Mouse (Mus musculus) granulocyte monocyte progenitor cell, adult 5-6 weeks (primary cell): Measurements from ENCODE around the gene Sapcd2. TPM values are rescaled to one million over a fixed set of nuclear protein-coding genes. Genes with fewer than 3 reads are reported as not detected.
A peak's percentile ranks its signal among the peaks of the same experiment; 100 is the strongest.

Source experiments
- ATAC-seq: replicated peaks from 2 replicates; pipeline ENCODE4 v1.8.0; 2016; ENCODE audit warnings: mild to moderate bottlenecking, moderate TSS enrichment, inconsistent platforms; ENCODE audit not compliant: poor library complexity, severe bottlenecking
- total RNA-seq, 2 experiments: library from RNA; stranded (forward) in 1 of 2; stranded (reverse) in 1 of 2; fragments of 200-712, 200-1000 nt in 1 of 2; fragments of >200 nt in 1 of 2; fragmentation: Nextera tagmentation in 1 of 2; gene quantifications; 2 replicates each; pipeline ENCODE4 v1.2.3; 2014 to 2017

Sapcd2 gene
- total RNA-seq, 2 experiments from 2014 or later, result 17.1 to 17.3 TPM

GRCm38 (mm10) chr2:25421896-25422295 lies 49.8 kb downstream of the Sapcd2 start:
- peak; percentile 19; the same call in 1 of the 2 replicates for ATAC-seq

DNA sequence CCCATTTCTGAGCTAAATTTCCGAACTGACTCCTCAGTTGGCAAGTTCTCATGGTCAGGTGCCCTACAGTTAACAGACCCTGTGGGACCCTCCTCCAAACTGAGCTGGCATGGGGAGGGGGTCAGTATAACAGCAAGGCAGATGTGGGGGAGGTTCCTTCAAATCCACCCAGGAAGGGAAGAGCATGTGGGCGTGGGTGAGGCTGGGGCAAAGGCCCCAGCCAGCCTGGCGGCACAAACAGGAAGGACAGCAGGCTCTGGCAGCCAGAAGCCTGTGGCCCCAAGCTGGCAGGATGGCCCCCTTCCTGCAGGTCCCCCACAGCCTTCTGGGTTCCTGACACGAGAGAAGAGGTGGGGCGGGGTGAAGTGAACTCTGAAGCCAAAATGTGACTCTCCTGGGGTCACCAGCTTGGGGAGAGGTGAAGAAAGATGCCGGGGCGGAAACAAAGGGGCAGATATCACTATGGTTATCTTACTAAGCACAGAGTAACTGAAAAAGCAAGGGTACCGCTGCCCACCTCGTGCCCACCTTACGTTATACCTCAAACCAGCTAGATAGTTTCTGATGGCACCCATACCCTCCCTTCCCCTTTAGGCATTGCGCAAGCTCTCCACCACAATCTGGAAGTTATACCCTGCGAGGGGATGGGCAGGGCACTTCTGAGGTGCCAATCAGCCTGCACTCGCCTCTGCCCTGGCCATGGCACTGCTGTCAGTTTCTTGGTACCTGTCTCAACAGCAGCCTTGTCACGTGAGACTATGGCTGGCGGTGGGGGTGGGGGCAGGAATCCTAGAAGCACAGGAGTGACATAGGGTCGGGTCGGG lies 50.7 kb downstream of the Sapcd2 start, which contains the start of gene Fut7:
Gene Fut7 (plus strand): TSS at position 681 of the 824 bp plus-strand sequence.
- peak; percentile 71 for ATAC-seq

GRCm38 (mm10) chr2:25423626-25424025 lies 51.5 kb downstream of the Sapcd2 start:
- no peak for ATAC-seq

- ATAC-seq, result no peak
Measured at GRCm38 (mm10) chr2:25425481-25425880, 53.4 kb downstream of the Sapcd2 start.

DNA sequence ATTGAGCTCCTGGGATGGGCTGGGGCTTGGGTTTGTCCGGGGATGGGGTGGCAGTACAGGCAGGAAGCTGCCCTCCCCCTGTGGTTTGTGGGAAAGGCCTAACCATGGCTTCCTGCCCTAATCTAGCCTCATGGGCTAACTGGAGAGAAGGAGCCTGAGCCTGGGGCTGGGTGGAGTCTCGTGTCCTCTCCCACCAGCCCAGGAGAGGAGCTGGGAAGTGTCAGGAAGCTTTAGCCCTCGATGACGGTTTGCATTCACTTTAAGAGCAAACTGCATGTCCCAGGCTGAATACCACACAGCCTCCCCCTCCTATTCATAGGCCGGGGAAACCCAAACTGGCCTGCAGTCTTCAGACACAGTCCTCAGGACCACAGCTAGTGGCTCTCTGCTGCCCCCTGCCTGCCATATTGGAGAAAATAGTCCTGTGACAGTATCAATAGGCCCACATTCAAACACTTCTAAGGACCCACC lies 54.6 kb downstream of the Sapcd2 start:
- peak; percentile 34 for ATAC-seq

- ATAC-seq, result no peak
Measured at GRCm38 (mm10) chr2:25427256-25427655, 55.1 kb downstream of the Sapcd2 start.

Other genes with a start within 250 kb of the Sapcd2 start
Only the 30 nearest of the 39 such genes appear.
- gene Nelfb, start 160.8 kb upstream of the Sapcd2 start, total RNA-seq (2014; fragmentation: Nextera tagmentation), result 58.5 and 79.5 TPM in 2 replicates
- 33.7 and 81.1 TPM in 2 replicates for gene Nelfb, start 160.8 kb upstream of the Sapcd2 start, total RNA-seq (2017)
- gene Stpg3, start 157.7 kb upstream of the Sapcd2 start, total RNA-seq (2014; fragmentation: Nextera tagmentation), result not detected in 2 replicates
- not detected in 2 replicates for gene Stpg3, start 157.7 kb upstream of the Sapcd2 start, total RNA-seq (2017)
- gene Fam166a, start 153.6 kb upstream of the Sapcd2 start, total RNA-seq (2014; fragmentation: Nextera tagmentation), result not detected in 2 replicates
- gene Fam166a, start 153.6 kb upstream of the Sapcd2 start, total RNA-seq (2017), result not detected in 2 replicates
- 180 and 327 TPM in 2 replicates for gene Tubb4b, start 147.6 kb upstream of the Sapcd2 start, total RNA-seq (2014; fragmentation: Nextera tagmentation)
- gene Tubb4b, start 147.6 kb upstream of the Sapcd2 start, total RNA-seq (2017), result 560 and 623 TPM in 2 replicates
- gene Slc34a3, start 138.0 kb upstream of the Sapcd2 start, total RNA-seq (2014; fragmentation: Nextera tagmentation), result not detected in 2 replicates
- gene Slc34a3, start 138.0 kb upstream of the Sapcd2 start, total RNA-seq (2017), result not detected in 2 replicates
- not detected in 2 replicates for gene Rnf224, start 135.5 kb upstream of the Sapcd2 start, total RNA-seq (2014; fragmentation: Nextera tagmentation)
- gene Rnf224, start 135.5 kb upstream of the Sapcd2 start, total RNA-seq (2017), result not detected in 2 replicates
- 0.58 TPM in 1 of 2 replicates, not detected in the other for gene Rnf208, start 130.1 kb upstream of the Sapcd2 start, total RNA-seq (2014; fragmentation: Nextera tagmentation)
- not detected in 2 replicates for gene Rnf208, start 130.1 kb upstream of the Sapcd2 start, total RNA-seq (2017)
- not detected in 2 replicates for gene Cysrt1, start 129.9 kb upstream of the Sapcd2 start, total RNA-seq (2014; fragmentation: Nextera tagmentation)
- gene Cysrt1, start 129.9 kb upstream of the Sapcd2 start, total RNA-seq (2017), result not detected in 2 replicates
- 5.2 and 16.1 TPM in 2 replicates for gene AL732309.1, start 125.5 kb upstream of the Sapcd2 start, total RNA-seq (2014; fragmentation: Nextera tagmentation)
- 5.6 and 7.4 TPM in 2 replicates for gene AL732309.1, start 125.5 kb upstream of the Sapcd2 start, total RNA-seq (2017)
- 6.7 and 17.4 TPM in 2 replicates for gene Tmem203, start 116.9 kb upstream of the Sapcd2 start, total RNA-seq (2014; fragmentation: Nextera tagmentation)
- gene Tmem203, start 116.9 kb upstream of the Sapcd2 start, total RNA-seq (2017), result 6.1 and 11.2 TPM in 2 replicates
- 15.0 and 17.2 TPM in 2 replicates for gene Tprn, start 109.7 kb upstream of the Sapcd2 start, total RNA-seq (2014; fragmentation: Nextera tagmentation)
- 7.1 and 8.7 TPM in 2 replicates for gene Tprn, start 109.7 kb upstream of the Sapcd2 start, total RNA-seq (2017)
- gene Ssna1, start 99.9 kb upstream of the Sapcd2 start, total RNA-seq (2014; fragmentation: Nextera tagmentation), result 120 TPM in 2 replicates
- gene Ssna1, start 99.9 kb upstream of the Sapcd2 start, total RNA-seq (2017), result 52.7 and 84.1 TPM in 2 replicates
- 34.7 and 46.0 TPM in 2 replicates for gene Anapc2, start 99.8 kb upstream of the Sapcd2 start, total RNA-seq (2014; fragmentation: Nextera tagmentation)
- 17.8 and 35.7 TPM in 2 replicates for gene Anapc2, start 99.8 kb upstream of the Sapcd2 start, total RNA-seq (2017)
- not detected in 2 replicates for gene Tmem210, start 84.2 kb upstream of the Sapcd2 start, total RNA-seq (2014; fragmentation: Nextera tagmentation)
- not detected in 2 replicates for gene Tmem210, start 84.2 kb upstream of the Sapcd2 start, total RNA-seq (2017)
- not detected in 2 replicates for gene Lrrc26, start 82.4 kb upstream of the Sapcd2 start, total RNA-seq (2014; fragmentation: Nextera tagmentation)
- not detected in 2 replicates for gene Lrrc26, start 82.4 kb upstream of the Sapcd2 start, total RNA-seq (2017)
- gene Grin1, start 53.1 kb upstream of the Sapcd2 start, total RNA-seq (2014; fragmentation: Nextera tagmentation), result not detected in 2 replicates
- gene Grin1, start 53.1 kb upstream of the Sapcd2 start, total RNA-seq (2017), result not detected in 2 replicates
- gene Man1b1, start 40.0 kb upstream of the Sapcd2 start, total RNA-seq (2014; fragmentation: Nextera tagmentation), result 36.5 and 37.2 TPM in 2 replicates
- gene Man1b1, start 40.0 kb upstream of the Sapcd2 start, total RNA-seq (2017), result 34.1 and 38.6 TPM in 2 replicates
- 15.2 and 34.8 TPM in 2 replicates for gene Dpp7, start 16.0 kb upstream of the Sapcd2 start, total RNA-seq (2014; fragmentation: Nextera tagmentation)
- 11.9 and 16.9 TPM in 2 replicates for gene Dpp7, start 16.0 kb upstream of the Sapcd2 start, total RNA-seq (2017)
- 55.6 and 58.1 TPM in 2 replicates for gene Uap1l1, start 6.6 kb upstream of the Sapcd2 start, total RNA-seq (2014; fragmentation: Nextera tagmentation)
- 13.8 and 18.4 TPM in 2 replicates for gene Uap1l1, start 6.6 kb upstream of the Sapcd2 start, total RNA-seq (2017)
- gene Entpd2, start 23.6 kb downstream of the Sapcd2 start, total RNA-seq (2014; fragmentation: Nextera tagmentation), result not detected in 2 replicates
- gene Entpd2, start 23.6 kb downstream of the Sapcd2 start, total RNA-seq (2017), result not detected in 2 replicates
- not detected in 2 replicates for gene Npdc1, start 27.0 kb downstream of the Sapcd2 start, total RNA-seq (2014; fragmentation: Nextera tagmentation)
- not detected in 2 replicates for gene Npdc1, start 27.0 kb downstream of the Sapcd2 start, total RNA-seq (2017)
- gene Fut7, start 50.9 kb downstream of the Sapcd2 start, total RNA-seq (2014; fragmentation: Nextera tagmentation), result 34.5 and 38.8 TPM in 2 replicates
- gene Fut7, start 50.9 kb downstream of the Sapcd2 start, total RNA-seq (2017), result 24.8 and 27.3 TPM in 2 replicates
- 54.8 and 56.4 TPM in 2 replicates for gene Abca2, start 56.4 kb downstream of the Sapcd2 start, total RNA-seq (2014; fragmentation: Nextera tagmentation)
- 21.0 and 23.1 TPM in 2 replicates for gene Abca2, start 56.4 kb downstream of the Sapcd2 start, total RNA-seq (2017)
- not detected in 2 replicates for gene Clic3, start 84.5 kb downstream of the Sapcd2 start, total RNA-seq (2014; fragmentation: Nextera tagmentation)
- gene Clic3, start 84.5 kb downstream of the Sapcd2 start, total RNA-seq (2017), result 1.4 TPM in 1 of 2 replicates, not detected in the other
- 29.1 and 39.4 TPM in 2 replicates for gene Paxx, start 88.8 kb downstream of the Sapcd2 start, total RNA-seq (2014; fragmentation: Nextera tagmentation)
- gene Paxx, start 88.8 kb downstream of the Sapcd2 start, total RNA-seq (2017), result 20.2 and 32.5 TPM in 2 replicates
- 3.5 and 4.2 TPM in 2 replicates for gene Ptgds, start 97.7 kb downstream of the Sapcd2 start, total RNA-seq (2014; fragmentation: Nextera tagmentation)
- gene Ptgds, start 97.7 kb downstream of the Sapcd2 start, total RNA-seq (2017), result 0.93 TPM in 1 of 2 replicates, not detected in the other
- gene Lcn12, start 121.6 kb downstream of the Sapcd2 start, total RNA-seq (2014; fragmentation: Nextera tagmentation), result not detected in 2 replicates
- not detected in 2 replicates for gene Lcn12, start 121.6 kb downstream of the Sapcd2 start, total RNA-seq (2017)
- gene Fbxw5, start 128.4 kb downstream of the Sapcd2 start, total RNA-seq (2014; fragmentation: Nextera tagmentation), result 30.4 and 55.0 TPM in 2 replicates
- gene Fbxw5, start 128.4 kb downstream of the Sapcd2 start, total RNA-seq (2017), result 23.9 and 31.4 TPM in 2 replicates
- 6.0 TPM in 1 of 2 replicates, not detected in the other for gene C8g, start 129.4 kb downstream of the Sapcd2 start, total RNA-seq (2014; fragmentation: Nextera tagmentation)
- gene C8g, start 129.4 kb downstream of the Sapcd2 start, total RNA-seq (2017), result 1.5 and 1.6 TPM in 2 replicates
- gene Traf2, start 174.6 kb downstream of the Sapcd2 start, total RNA-seq (2014; fragmentation: Nextera tagmentation), result 17.3 and 18.2 TPM in 2 replicates
- 13.9 and 15.9 TPM in 2 replicates for gene Traf2, start 174.6 kb downstream of the Sapcd2 start, total RNA-seq (2017)